Comparison of ENCODE assay signal across 10 mouse cellular contexts in genomic region chr15:84775421-84776174, GRCm38 (mm10). TPM values are rescaled to one million over a fixed set of nuclear protein-coding genes. Genes with fewer than 3 reads are reported as not detected.
DNase-seq lines count a peak whose midpoint lies in the region; ATAC-seq and TF ChIP-seq lines count a peak whose summit lies in the region.
"Had no signal": no experiment of that assay in that cellular context is flagged by ENCODE, and none has a peak within 500 bp of the region (broad histone marks: within the 10 kb centered on the region; RNA-seq: fewer than 3 reads in every experiment).

No protein-coding gene starts in this region.

- H3K9ac ChIP-seq in embryonic facial prominence, embryonic 12.5 days = no peak overlapping the region
- peak overlapping the region; percentile 53; the same call in 1 of the 2 replicates for H3K9ac ChIP-seq in hindbrain, embryonic 13.5 days
- 0 out of 2 replicates have a peak overlapping the region, but pooled peaks have one; percentile 19 for H3K9ac ChIP-seq in neural tube, embryonic 11.5 days (ENCODE audit: low read length)

- TF ChIP-seq CTCF in layer of hippocampus, adult 2 months (conservative IDR thresholded peaks at IDR 0.05) = no peak

- H3K36me3 ChIP-seq in embryonic facial prominence, embryonic 12.5 days = no peaks in the 10 kb centered on the region
- H3K36me3 ChIP-seq in hindbrain, embryonic 13.5 days = no peaks in the 10 kb centered on the region
- H3K36me3 ChIP-seq in neural tube, embryonic 11.5 days (ENCODE audit: control insufficient read depth, insufficient read depth, low read length) = no peaks in the 10 kb centered on the region
- H3K36me3 ChIP-seq: G1E had no signal

- 44% methylated on average over 20 of the region's 20 CpGs for WGBS in embryonic facial prominence, embryonic 12.5 days
- 11% methylated on average over 20 of the region's 20 CpGs for WGBS in hindbrain, embryonic 13.5 days
- 31% methylated on average over 20 of the region's 20 CpGs for WGBS in neural tube, embryonic 11.5 days

- peak overlapping the region; percentile 28 for H3K4me2 ChIP-seq in embryonic facial prominence, embryonic 12.5 days (replicated peaks)
- peak overlapping the region; percentile 40 for H3K4me2 ChIP-seq in hindbrain, embryonic 13.5 days
- H3K4me2 ChIP-seq in neural tube, embryonic 11.5 days (ENCODE audit: low read depth) = peak overlapping the region; percentile 32

- H3K27me3 ChIP-seq in embryonic facial prominence, embryonic 12.5 days = no peaks in the 10 kb centered on the region
- H3K27me3 ChIP-seq in hindbrain, embryonic 13.5 days = no peaks in the 10 kb centered on the region
- H3K27me3 ChIP-seq in neural tube, embryonic 11.5 days (ENCODE audit: control insufficient read depth, insufficient read depth, low read length) = no peaks in the 10 kb centered on the region

- DNase-seq in layer of hippocampus, adult 2 months (ENCODE audit: low spot score in 2 of 2) = no peak
- no peak for DNase-seq in layer of hippocampus, adult 11-12 months (ENCODE audit: low spot score)
- peak; percentile 78 for DNase-seq in neural tube, embryonic 11.5 days (ENCODE audit: low spot score)
- DNase-seq in natural killer cell, adult 2 months (ENCODE audit: low spot score in 2 of 2) = no peak
- DNase-seq in gastrocnemius, postnatal 4 days (ENCODE audit: low spot score in 2 of 2) = no peak
- DNase-seq: kidney, postnatal 36 days; lung, postnatal 4 days had no signal

- no peaks in the 10 kb centered on the region for H3K9me3 ChIP-seq in embryonic facial prominence, embryonic 12.5 days
- no peaks in the 10 kb centered on the region for H3K9me3 ChIP-seq in hindbrain, embryonic 13.5 days
- no peaks in the 10 kb centered on the region for H3K9me3 ChIP-seq in neural tube, embryonic 11.5 days (ENCODE audit: control insufficient read depth, low read length)

- peak overlapping the region; percentile 2; the same call in 1 of the 2 replicates for H3K4me3 ChIP-seq in layer of hippocampus, adult 2 months
- H3K4me3 ChIP-seq in embryonic facial prominence, embryonic 12.5 days = no peak overlapping the region
- H3K4me3 ChIP-seq in hindbrain, embryonic 13.5 days = peak overlapping the region; percentile 3; the same call in 1 of the 2 replicates
- H3K4me3 ChIP-seq in neural tube, embryonic 11.5 days (ENCODE audit: low read depth, low read length) = no peak overlapping the region

- H3K27ac ChIP-seq in layer of hippocampus, adult 2 months = no peak overlapping the region
- H3K27ac ChIP-seq in embryonic facial prominence, embryonic 12.5 days = peak overlapping the region; percentile 60; the same call in 1 of the 2 replicates
- H3K27ac ChIP-seq in hindbrain, embryonic 13.5 days = peak overlapping the region; percentile 81
- peak overlapping the region; percentile 88 for H3K27ac ChIP-seq in neural tube, embryonic 11.5 days (ENCODE audit: low read depth, low read length)

- no peak for ATAC-seq in embryonic facial prominence, embryonic 12.5 days (ENCODE audit: insufficient number of reproducible peaks, insufficient read depth, low FRiP score, low TSS enrichment)
- peak; percentile 45 for ATAC-seq in hindbrain, embryonic 13.5 days (ENCODE audit: low FRiP score)
- ATAC-seq in neural tube, embryonic 11.5 days (ENCODE audit: insufficient read depth, low FRiP score, low TSS enrichment) = peak; percentile 85

- peaks cover 26% of the 10 kb centered on the region for H3K4me1 ChIP-seq in embryonic facial prominence, embryonic 12.5 days
- peaks cover 67% of the 10 kb centered on the region for H3K4me1 ChIP-seq in hindbrain, embryonic 13.5 days (replicated peaks)
- H3K4me1 ChIP-seq in neural tube, embryonic 11.5 days (ENCODE audit: control insufficient read depth, insufficient read depth, low read length) = peaks cover 19% of the 10 kb centered on the region

RNA-seq across cellular contexts. Expression of gene Arhgap8, which starts 55.7 kb away (rescaled TPM):
- total RNA-seq in layer of hippocampus, adult 2 months (2021) = under 1 TPM in 1 of 2 experiments, not detected in 1; 0.64 TPM
- 3.9 and 4.1 TPM in 2 replicates for polyA plus RNA-seq in embryonic facial prominence, embryonic 12.5 days (2016; fragmentation: Nextera tagmentation; extraction: Ambion mirVana)
- 1.0 TPM in 2 replicates for polyA plus RNA-seq in hindbrain, embryonic 13.5 days (2015; fragmentation: Nextera tagmentation; extraction: Ambion mirVana)
- 3.0 and 4.9 TPM in 2 replicates for polyA plus RNA-seq in neural tube, embryonic 11.5 days (2014; fragmentation: Nextera tagmentation; extraction: Ambion mirVana)
- under 1 TPM; 0.39 to 0.47 TPM for total RNA-seq in gastrocnemius, postnatal 4 days (2021)
- total RNA-seq: G1E had no signal
- polyA plus RNA-seq: G1E had no signal

Comparison
In these comparisons a context has a peak if more than half of its experiments do, and no peak if none do; other contexts are left out.
1. H3K4me3 ChIP-seq: peak in layer of hippocampus, adult 2 months (single experiment) and hindbrain, embryonic 13.5 days (single experiment); none in embryonic facial prominence, embryonic 12.5 days (single experiment) and neural tube, embryonic 11.5 days (single experiment).
2. Peak in every context shown above with its lines, with median percentiles within 50 percentile points of each other: H3K4me2 ChIP-seq.